Comparison of ENCODE assay signal across 14 mouse cellular contexts in genomic region chr17:84353902-84354311, GRCm38 (mm10).
DNase-seq lines count a peak whose midpoint lies in the region; ATAC-seq and TF ChIP-seq lines count a peak whose summit lies in the region.
"Had no signal": no experiment of that assay in that cellular context is flagged by ENCODE, and none has a peak within 500 bp of the region (broad histone marks: within the 10 kb centered on the region; RNA-seq: fewer than 3 reads in every experiment).

No protein-coding gene starts in this region.

- peak overlapping the region; percentile 44; the same call in 1 of the 2 replicates for H3K27ac ChIP-seq in limb, embryonic 13.5 days
- no peak overlapping the region for H3K27ac ChIP-seq in limb, embryonic 10.5 days
- H3K27ac ChIP-seq in embryonic facial prominence, embryonic 15.5 days (replicated peaks): peak overlapping the region; percentile 31; the same call in 1 of the 2 replicates
- H3K27ac ChIP-seq in forebrain, embryonic 15.5 days (replicated peaks): no peak overlapping the region
- H3K27ac ChIP-seq: limb, embryonic 12.5 days; macrophage had no signal

- ATAC-seq in limb, embryonic 13.5 days (ENCODE audit: low FRiP score, low read depth): no peak
- no peak for ATAC-seq in embryonic facial prominence, embryonic 15.5 days (ENCODE audit: insufficient number of reproducible peaks, low FRiP score, low TSS enrichment, low read depth)
- ATAC-seq in forebrain, embryonic 15.5 days (replicated peaks): no peak
- ATAC-seq: forebrain, embryonic 14.5 days; intestine, embryonic 16.5 days had no signal

- H3K4me2 ChIP-seq in limb, embryonic 13.5 days (replicated peaks): no peak overlapping the region
- no peak overlapping the region for H3K4me2 ChIP-seq in embryonic facial prominence, embryonic 15.5 days (replicated peaks)
- no peak overlapping the region for H3K4me2 ChIP-seq in forebrain, embryonic 15.5 days (replicated peaks)
- H3K4me2 ChIP-seq: limb, embryonic 12.5 days had no signal

- DNase-seq in limb, embryonic 10.5 days (ENCODE audit: low spot score): no peak
- DNase-seq in cerebellum, adult 18-20 months: peak; percentile 59 to 79
- no peak for DNase-seq in right cerebral cortex, postnatal 4 days
- no peak for DNase-seq in adrenal gland, postnatal 36 days
- DNase-seq: gastrocnemius, postnatal 14 days; thymus, adult 18-20 months had no signal

- no peak overlapping the region for H3K9ac ChIP-seq in limb, embryonic 13.5 days
- no peak overlapping the region for H3K9ac ChIP-seq in embryonic facial prominence, embryonic 15.5 days
- no peak overlapping the region for H3K9ac ChIP-seq in forebrain, embryonic 15.5 days (replicated peaks)
- H3K9ac ChIP-seq: limb, embryonic 12.5 days had no signal

- H3K36me3 ChIP-seq in limb, embryonic 13.5 days: peaks cover 20% of the 10 kb centered on the region
- H3K36me3 ChIP-seq in limb, embryonic 10.5 days: peaks cover 25% of the 10 kb centered on the region
- peaks cover 37% of the 10 kb centered on the region for H3K36me3 ChIP-seq in E14TG2a.4 (ENCODE audit: insufficient read depth, low read length)
- no peaks in the 10 kb centered on the region for H3K36me3 ChIP-seq in embryonic facial prominence, embryonic 15.5 days
- no peaks in the 10 kb centered on the region for H3K36me3 ChIP-seq in forebrain, embryonic 15.5 days

- no peak overlapping the region for H3K4me3 ChIP-seq in limb, embryonic 13.5 days
- H3K4me3 ChIP-seq in limb, embryonic 10.5 days: no peak overlapping the region
- H3K4me3 ChIP-seq in E14TG2a.4 (replicated peaks; ENCODE audit: low read length): peak overlapping the region; percentile 53; the same call in 1 of the 2 replicates
- H3K4me3 ChIP-seq in embryonic facial prominence, embryonic 15.5 days (replicated peaks): no peak overlapping the region
- H3K4me3 ChIP-seq in forebrain, embryonic 15.5 days: no peak overlapping the region
- H3K4me3 ChIP-seq: limb, embryonic 12.5 days had no signal

- H3K4me1 ChIP-seq in limb, embryonic 13.5 days: peaks cover 16% of the 10 kb centered on the region
- H3K4me1 ChIP-seq in limb, embryonic 10.5 days: peaks cover 3% of the 10 kb centered on the region; the same call in 1 of the 2 replicates
- peaks cover 84% of the 10 kb centered on the region for H3K4me1 ChIP-seq in E14TG2a.4 (replicated peaks; ENCODE audit: low read depth, low read length)
- H3K4me1 ChIP-seq in embryonic facial prominence, embryonic 15.5 days: peaks cover 25% of the 10 kb centered on the region
- H3K4me1 ChIP-seq in forebrain, embryonic 15.5 days: peaks cover 12% of the 10 kb centered on the region

- TF ChIP-seq CTCF in E14TG2a.4 (conservative IDR thresholded peaks at IDR 0.05; ENCODE audit: low read length): no peak

- no peaks in the 10 kb centered on the region for H3K9me3 ChIP-seq in limb, embryonic 13.5 days
- H3K9me3 ChIP-seq in limb, embryonic 10.5 days (replicated peaks): no peaks in the 10 kb centered on the region
- no peaks in the 10 kb centered on the region for H3K9me3 ChIP-seq in E14TG2a.4 (ENCODE audit: low read length)
- H3K9me3 ChIP-seq in embryonic facial prominence, embryonic 15.5 days (replicated peaks): no peaks in the 10 kb centered on the region
- no peaks in the 10 kb centered on the region for H3K9me3 ChIP-seq in forebrain, embryonic 15.5 days
- H3K9me3 ChIP-seq: limb, embryonic 12.5 days had no signal

- H3K27me3 ChIP-seq in limb, embryonic 13.5 days: no peaks in the 10 kb centered on the region
- H3K27me3 ChIP-seq in limb, embryonic 10.5 days (ENCODE audit: low read depth, poor library complexity, severe bottlenecking): no peaks in the 10 kb centered on the region
- H3K27me3 ChIP-seq in E14TG2a.4 (ENCODE audit: insufficient read depth, low read length): peaks cover 3% of the 10 kb centered on the region; the same call in 1 of the 2 replicates
- no peaks in the 10 kb centered on the region for H3K27me3 ChIP-seq in embryonic facial prominence, embryonic 15.5 days
- no peaks in the 10 kb centered on the region for H3K27me3 ChIP-seq in forebrain, embryonic 15.5 days
- H3K27me3 ChIP-seq: limb, embryonic 12.5 days had no signal

- WGBS in limb, embryonic 13.5 days: 83% methylated on average over 5 of the region's 5 CpGs
- 97% methylated on average over 5 of the region's 5 CpGs for WGBS in limb, embryonic 10.5 days
- 80% methylated on average over 5 of the region's 5 CpGs for WGBS in embryonic facial prominence, embryonic 15.5 days
- WGBS in forebrain, embryonic 15.5 days: 76% methylated on average over 5 of the region's 5 CpGs

Comparison
In these comparisons a context has a peak if more than half of its experiments do, and no peak if none do; other contexts are left out.
1. H3K27ac ChIP-seq: peak in limb, embryonic 13.5 days (single experiment) and embryonic facial prominence, embryonic 15.5 days (single experiment); none in limb, embryonic 10.5 days (single experiment) and forebrain, embryonic 15.5 days (single experiment).
2. DNase-seq: peak in cerebellum, adult 18-20 months (2 of 2); none in limb, embryonic 10.5 days (single experiment), right cerebral cortex, postnatal 4 days (single experiment) and adrenal gland, postnatal 36 days (0 of 2).